Mouse (Mus musculus): ENCODE measurements at regions not wholly inside any gene's neighbourhood (a gene's known extent, or its start where the extent isn't known, plus 50 kb on each side); places are given as distances from the start of the nearest gene placed in this dataset.

DNA sequence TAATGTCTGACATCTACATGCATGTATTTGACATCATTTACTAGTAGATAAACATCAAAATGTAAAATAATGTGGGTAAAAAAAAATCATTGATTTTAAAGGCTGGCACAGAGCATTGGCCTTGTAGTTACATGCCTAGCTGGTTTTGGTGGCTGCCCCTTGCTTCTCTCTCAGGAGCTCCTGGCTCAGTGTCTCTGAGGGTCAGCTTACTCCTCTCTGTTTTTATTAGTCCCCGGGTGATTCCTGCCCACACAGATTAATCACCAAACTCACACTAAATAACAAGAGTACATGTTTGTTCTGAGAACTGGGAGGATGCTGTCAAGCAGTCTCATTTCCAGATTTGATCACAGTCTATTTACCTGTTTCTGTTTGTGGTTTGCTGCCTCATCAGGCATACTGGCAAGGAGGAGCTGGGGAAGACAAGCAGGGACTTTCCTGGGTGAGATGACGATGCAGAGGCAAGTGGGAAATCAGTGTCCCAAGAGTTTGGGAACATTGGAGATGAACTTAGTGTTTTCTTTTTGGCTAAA is 422.7 kb upstream of the Htr2a start:
- TF ChIP-seq CTCF (IDR thresholded peaks at IDR 0.05; ENCODE audit: borderline replicate concordance, extremely low read depth, insufficient read depth, insufficient read length) (no peak), POLR2A (IDR thresholded peaks at IDR 0.05; ENCODE audit: borderline replicate concordance, extremely low read depth, insufficient read depth, insufficient read length, poor library complexity, severe bottlenecking) (no peak)
- DNase-seq (ENCODE audit: low read depth), result no peak

- TF ChIP-seq CTCF (IDR thresholded peaks at IDR 0.05; ENCODE audit: borderline replicate concordance, extremely low read depth, insufficient read depth, insufficient read length) (no peak), POLR2A (IDR thresholded peaks at IDR 0.05; ENCODE audit: borderline replicate concordance, extremely low read depth, insufficient read depth, insufficient read length, poor library complexity, severe bottlenecking) (no peak)
- no peak for DNase-seq (ENCODE audit: low read depth)
These were observed 420.9 kb upstream of the Htr2a start for GRCm38 (mm10) chr14:74219761-74220160.

DNA sequence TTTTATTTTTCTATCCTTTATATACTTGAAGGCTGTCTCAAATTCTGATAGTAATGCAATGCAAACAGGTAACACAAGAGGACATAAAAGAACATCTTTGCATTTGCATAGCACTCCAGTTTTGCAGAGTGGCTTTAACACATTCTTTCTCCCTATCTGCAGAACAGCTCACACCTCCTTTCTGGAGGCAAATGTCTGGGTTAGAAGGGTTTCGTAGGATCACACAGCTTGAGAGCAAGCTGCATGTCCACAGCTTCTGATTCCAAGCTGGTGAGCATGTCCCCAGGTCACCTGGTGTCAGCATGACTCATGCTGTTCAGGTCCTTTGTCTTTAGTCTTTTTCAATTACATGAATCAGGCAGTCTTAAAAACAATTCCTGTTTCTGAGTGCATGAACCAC is 418.5 kb upstream of the Htr2a start:
- TF ChIP-seq POLR2A (IDR thresholded peaks at IDR 0.05; ENCODE audit: borderline replicate concordance, extremely low read depth, insufficient read depth, insufficient read length, poor library complexity, severe bottlenecking) (no peak), CTCF (IDR thresholded peaks at IDR 0.05; ENCODE audit: borderline replicate concordance, extremely low read depth, insufficient read depth, insufficient read length) (no peak)
- DNase-seq (ENCODE audit: low read depth), result no peak

DNA sequence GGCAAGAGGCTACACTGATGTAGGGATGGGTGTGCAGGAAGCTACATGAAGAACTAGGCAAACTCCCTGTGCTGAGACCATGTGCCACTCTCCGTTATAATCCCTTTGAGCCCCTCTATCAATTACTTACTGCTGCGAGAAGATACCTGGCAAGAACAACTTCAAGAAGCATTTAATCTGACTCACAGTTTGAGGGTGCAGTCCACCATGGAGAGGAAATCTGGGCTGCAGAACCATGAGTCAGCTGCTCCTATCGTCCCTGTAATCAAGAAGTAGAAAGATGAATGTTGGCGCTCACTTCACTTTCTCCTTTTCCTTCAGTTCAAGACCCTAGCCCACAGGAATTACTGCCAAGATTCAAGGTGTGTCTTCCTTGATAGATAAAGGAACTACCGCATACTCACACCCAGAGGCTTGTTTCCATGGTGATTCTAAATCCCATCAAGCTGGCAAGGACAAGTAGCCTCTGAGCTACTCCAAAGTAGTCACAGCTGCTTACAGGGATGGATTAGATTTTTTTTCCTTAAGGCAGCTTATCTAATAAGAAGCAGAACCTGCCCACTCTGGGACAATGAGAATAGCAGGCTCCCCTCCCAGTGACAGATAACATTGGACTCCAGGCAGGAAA is 411.0 kb upstream of the Htr2a start:
- DNase-seq (ENCODE audit: low read depth), result peak; percentile 37
- TF ChIP-seq POLR2A (IDR thresholded peaks at IDR 0.05; ENCODE audit: borderline replicate concordance, extremely low read depth, insufficient read depth, insufficient read length, poor library complexity, severe bottlenecking) (no peak), CTCF (IDR thresholded peaks at IDR 0.05; ENCODE audit: borderline replicate concordance, extremely low read depth, insufficient read depth, insufficient read length) (no peak)

- TF ChIP-seq CTCF (IDR thresholded peaks at IDR 0.05; ENCODE audit: borderline replicate concordance, extremely low read depth, insufficient read depth, insufficient read length), result no peak
- no peak for TF ChIP-seq POLR2A (IDR thresholded peaks at IDR 0.05; ENCODE audit: borderline replicate concordance, extremely low read depth, insufficient read depth, insufficient read length, poor library complexity, severe bottlenecking)
These were observed 400.4 kb upstream of the Htr2a start for GRCm38 (mm10) chr14:74240212-74240611.

GRCm38 (mm10) chr14:74249263-74249878 is 391.3 kb upstream of the Htr2a start:
- DNase-seq (ENCODE audit: low read depth), result peak; percentile 69
- TF ChIP-seq POLR2A (IDR thresholded peaks at IDR 0.05; ENCODE audit: borderline replicate concordance, extremely low read depth, insufficient read depth, insufficient read length, poor library complexity, severe bottlenecking) (no peak), CTCF (IDR thresholded peaks at IDR 0.05; ENCODE audit: borderline replicate concordance, extremely low read depth, insufficient read depth, insufficient read length) (no peak)

More at GRCm38 (mm10) chr14:74240212-74240611, 400.4 kb upstream of the Htr2a start:
- DNase-seq (ENCODE audit: low read depth), result no peak

DNA sequence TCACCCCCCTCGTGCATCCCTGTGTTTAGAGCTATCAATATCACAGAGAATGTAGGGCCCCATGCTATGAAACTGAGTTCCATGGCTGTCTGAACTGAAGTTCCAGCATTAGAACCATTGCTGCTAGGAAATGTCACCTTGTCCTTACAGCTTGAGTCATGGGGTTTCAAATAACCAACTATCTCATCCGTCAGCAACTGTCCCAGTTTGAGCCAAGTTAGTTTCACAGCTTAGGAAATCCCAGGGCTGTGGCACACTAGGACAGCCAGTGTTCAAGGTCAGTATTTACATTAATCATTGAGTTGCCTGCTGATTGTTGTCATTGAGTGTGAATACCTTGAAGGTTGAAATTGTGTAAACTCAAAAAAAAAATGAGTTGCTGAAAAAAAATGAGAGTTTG is 390.6 kb upstream of the Htr2a start:
- no peak for DNase-seq (ENCODE audit: low read depth)
- TF ChIP-seq CTCF (IDR thresholded peaks at IDR 0.05; ENCODE audit: borderline replicate concordance, extremely low read depth, insufficient read depth, insufficient read length) (no peak), POLR2A (IDR thresholded peaks at IDR 0.05; ENCODE audit: borderline replicate concordance, extremely low read depth, insufficient read depth, insufficient read length, poor library complexity, severe bottlenecking) (no peak)

- TF ChIP-seq POLR2A (IDR thresholded peaks at IDR 0.05; ENCODE audit: borderline replicate concordance, extremely low read depth, insufficient read depth, insufficient read length, poor library complexity, severe bottlenecking) (no peak), CTCF (IDR thresholded peaks at IDR 0.05; ENCODE audit: borderline replicate concordance, extremely low read depth, insufficient read depth, insufficient read length) (no peak)
- DNase-seq (ENCODE audit: low read depth), result peak; percentile 39
These were observed 388.2 kb upstream of the Htr2a start for GRCm38 (mm10) chr14:74252189-74253145.

DNA sequence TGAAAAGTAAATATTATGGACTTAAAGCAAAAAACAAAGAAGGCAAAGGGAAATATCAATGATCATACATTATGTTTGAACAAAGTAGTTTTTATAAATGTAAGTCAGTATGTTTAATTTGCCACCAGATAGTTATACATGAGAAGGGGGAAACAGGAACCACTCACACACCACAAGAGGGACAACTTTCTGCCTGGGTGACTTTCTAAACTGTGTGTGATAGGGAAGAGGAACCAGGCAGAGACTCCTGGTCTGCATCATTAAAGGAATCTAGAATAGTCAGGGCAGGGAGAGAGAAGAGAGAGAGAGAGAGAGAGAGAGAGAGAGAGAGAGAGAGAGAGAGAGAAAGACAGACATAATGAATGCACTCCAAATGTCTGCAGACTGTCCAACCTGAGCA is 385.6 kb upstream of the Htr2a start:
- DNase-seq (ENCODE audit: low read depth), result no peak
- no peak for TF ChIP-seq CTCF (IDR thresholded peaks at IDR 0.05; ENCODE audit: borderline replicate concordance, extremely low read depth, insufficient read depth, insufficient read length)
- TF ChIP-seq POLR2A (IDR thresholded peaks at IDR 0.05; ENCODE audit: borderline replicate concordance, extremely low read depth, insufficient read depth, insufficient read length, poor library complexity, severe bottlenecking), result no peak

DNA sequence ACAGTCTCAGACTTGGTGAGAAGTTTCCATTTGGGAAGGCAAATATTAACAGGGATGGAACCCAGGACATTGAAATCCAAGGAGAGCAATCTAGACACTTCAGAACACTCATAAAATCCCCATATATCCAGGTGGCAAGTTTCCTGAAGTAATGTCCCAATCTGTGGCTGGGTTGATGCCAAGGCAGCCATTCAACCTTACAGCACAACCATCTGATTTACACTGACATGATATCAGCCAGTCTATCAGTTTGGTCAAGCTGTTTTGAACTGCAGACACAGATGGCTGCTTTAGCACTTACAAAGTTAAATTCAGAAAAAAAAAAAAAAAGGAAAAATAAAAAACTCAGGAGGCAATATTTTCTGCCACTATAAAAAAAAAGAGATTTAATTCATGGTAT is 381.2 kb upstream of the Htr2a start:
- DNase-seq (ENCODE audit: low read depth), result peak; percentile 76
- TF ChIP-seq POLR2A (IDR thresholded peaks at IDR 0.05; ENCODE audit: borderline replicate concordance, extremely low read depth, insufficient read depth, insufficient read length, poor library complexity, severe bottlenecking) (no peak), CTCF (IDR thresholded peaks at IDR 0.05; ENCODE audit: borderline replicate concordance, extremely low read depth, insufficient read depth, insufficient read length) (no peak)

GRCm38 (mm10) chr14:74267086-74267485 is 373.6 kb upstream of the Htr2a start:
- no peak for TF ChIP-seq CTCF (IDR thresholded peaks at IDR 0.05; ENCODE audit: borderline replicate concordance, extremely low read depth, insufficient read depth, insufficient read length)
- TF ChIP-seq POLR2A (IDR thresholded peaks at IDR 0.05; ENCODE audit: borderline replicate concordance, extremely low read depth, insufficient read depth, insufficient read length, poor library complexity, severe bottlenecking), result no peak
- no peak for DNase-seq (ENCODE audit: low read depth)
